Mouse (Mus musculus) liver, adult 10 weeks (tissue): ENCODE data around the gene Gm5862. TPM values are rescaled to one million over a fixed set of nuclear protein-coding genes. Genes with fewer than 3 reads are reported as not detected.

ENCODE experiments used
- polyA plus RNA-seq: library from polyadenylated mRNA; stranded (reverse); fragments of 350-450 nt; fragmentation: Illumina TruSeq; extraction: RNeasy Lipid Tissue Mini Kit (QIAGEN cat#74804); gene quantifications from one replicate; pipeline ENCODE4 v1.2.3, GENCODE M21; 2014; ENCODE audit warnings: low read depth, low replicate concordance

Gene Gm5862
- polyA plus RNA-seq, result not detected

DNA sequence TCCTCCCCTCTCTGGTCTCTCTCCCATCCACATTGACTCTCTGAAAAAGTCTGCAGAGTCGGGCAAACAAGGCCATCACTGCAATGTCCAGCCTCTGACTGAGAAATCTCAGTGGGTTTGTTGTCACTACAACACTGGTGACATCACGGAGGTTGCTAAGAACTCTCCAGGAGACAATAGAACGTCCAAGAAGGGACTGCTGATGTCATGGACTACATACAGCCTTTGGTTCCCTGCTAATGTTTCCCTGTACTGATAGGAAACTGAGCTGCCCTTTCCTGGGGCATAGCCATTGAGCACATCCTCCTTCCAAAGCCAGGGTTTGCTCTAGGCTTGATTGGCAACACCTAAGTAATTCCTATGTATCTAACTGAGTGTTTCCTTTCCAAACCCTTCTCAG lies at the start of gene Gm5862:
TSS of gene Gm5862 (minus strand) at position 101 of the 400 bp plus-strand sequence.

DNA sequence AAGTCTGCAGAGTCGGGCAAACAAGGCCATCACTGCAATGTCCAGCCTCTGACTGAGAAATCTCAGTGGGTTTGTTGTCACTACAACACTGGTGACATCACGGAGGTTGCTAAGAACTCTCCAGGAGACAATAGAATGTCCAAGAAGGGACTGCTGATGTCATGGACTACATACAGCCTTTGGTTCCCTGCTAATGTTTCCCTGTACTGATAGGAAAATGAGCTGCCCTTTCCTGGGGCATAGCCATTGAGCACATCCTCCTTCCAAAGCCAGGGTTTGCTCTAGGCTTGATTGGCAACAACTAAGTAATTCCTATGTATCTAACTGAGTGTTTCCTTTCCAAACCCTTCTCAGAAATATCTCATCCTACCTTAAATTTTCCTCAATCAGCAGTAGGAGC lies 35.8 kb upstream of the Gm5862 start, which contains the start of gene Gm7347:
TSS of gene Gm7347 (minus strand) at position 101 of the 400 bp plus-strand sequence.

DNA sequence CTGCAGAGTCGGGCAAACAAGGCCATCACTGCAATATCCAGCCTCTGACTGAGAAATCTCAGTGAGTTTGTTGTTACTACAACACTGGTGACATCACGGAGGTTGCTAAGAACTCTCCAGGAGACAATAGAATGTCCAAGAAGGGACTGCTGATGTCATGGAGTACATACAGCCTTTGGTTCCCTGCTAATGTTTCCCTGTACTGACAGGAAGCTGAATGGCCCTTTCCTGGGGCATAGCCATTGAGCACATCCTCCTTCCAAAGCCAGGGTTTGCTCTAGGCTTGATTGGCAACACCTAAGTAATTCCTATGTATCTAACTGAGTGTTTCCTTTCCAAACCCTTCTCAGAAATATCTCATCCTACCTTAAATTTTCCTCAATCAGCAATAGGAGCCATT lies 16.7 kb upstream of the Gm5862 start, which contains the start of gene Speer4a:
TSS of gene Speer4a (minus strand) at position 101 of the 400 bp plus-strand sequence.

DNA sequence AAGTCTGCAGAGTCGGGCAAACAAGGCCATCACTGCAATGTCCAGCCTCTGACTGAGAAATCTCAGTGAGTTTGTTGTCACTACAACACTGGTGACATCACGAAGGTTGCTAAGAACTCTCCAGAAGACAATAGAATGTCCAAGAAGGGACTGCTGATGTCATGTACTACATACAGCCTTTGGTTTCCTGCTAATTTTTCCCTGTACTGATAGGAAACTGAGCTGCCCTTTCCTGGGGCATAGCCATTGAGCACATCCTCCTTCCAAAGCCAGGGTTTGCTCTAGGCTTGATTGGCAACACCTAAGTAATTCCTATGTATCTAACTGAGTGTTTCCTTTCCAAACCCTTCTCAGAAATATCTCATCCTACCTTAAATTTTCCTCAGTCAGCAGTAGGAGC lies 18.0 kb downstream of the Gm5862 start, which contains the start of gene Gm1979:
TSS of gene Gm1979 (minus strand) at position 101 of the 400 bp plus-strand sequence.

DNA sequence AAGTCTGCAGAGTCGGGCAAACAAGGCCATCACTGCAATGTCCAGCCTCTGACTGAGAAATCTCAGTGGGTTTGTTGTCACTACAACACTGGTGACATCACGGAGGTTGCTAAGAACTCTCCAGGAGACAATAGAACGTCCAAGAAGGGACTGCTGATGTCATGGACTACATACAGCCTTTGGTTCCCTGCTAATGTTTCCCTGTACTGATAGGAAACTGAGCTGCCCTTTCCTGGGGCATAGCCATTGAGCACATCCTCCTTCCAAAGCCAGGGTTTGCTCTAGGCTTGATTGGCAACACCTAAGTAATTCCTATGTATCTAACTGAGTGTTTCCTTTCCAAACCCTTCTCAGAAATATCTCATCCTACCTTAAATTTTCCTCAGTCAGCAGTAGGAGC lies 34.2 kb downstream of the Gm5862 start, which contains the start of gene Gm21698:
TSS of gene Gm21698 (minus strand) at position 101 of the 400 bp plus-strand sequence.

DNA sequence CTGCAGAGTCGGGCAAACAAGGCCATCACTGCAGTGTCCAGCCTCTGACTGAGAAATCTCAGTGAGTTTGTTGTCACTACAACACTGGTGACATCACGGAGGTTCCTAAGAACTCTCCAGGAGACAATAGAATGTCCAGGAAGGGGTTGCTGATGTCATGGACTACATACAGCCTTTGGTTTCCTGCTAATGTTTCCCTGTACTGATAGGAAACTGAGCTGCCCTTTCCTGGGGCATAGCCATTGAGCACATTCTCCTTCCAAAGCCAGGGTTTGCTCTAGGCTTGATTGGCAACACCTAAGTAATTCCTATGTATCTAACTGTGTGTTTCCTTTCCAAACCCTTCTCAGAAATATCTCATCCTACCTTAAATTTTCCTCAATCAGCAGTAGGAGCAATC lies 50.2 kb downstream of the Gm5862 start, which contains the start of gene Gm21680:
TSS of gene Gm21680 (minus strand) at position 101 of the 400 bp plus-strand sequence.

Other genes starting within 250 kb of the Gm5862 start
- gene Gm21663, start 80.5 kb downstream of the Gm5862 start, polyA plus RNA-seq, result not detected
- not detected for gene Gm21671, start 68.5 kb downstream of the Gm5862 start, polyA plus RNA-seq
- not detected for gene Gm21680, start 50.3 kb downstream of the Gm5862 start, polyA plus RNA-seq
- gene Gm21698, start 34.3 kb downstream of the Gm5862 start, polyA plus RNA-seq, result not detected
- not detected for gene Gm1979, start 18.1 kb downstream of the Gm5862 start, polyA plus RNA-seq
- gene Speer4a, start 16.6 kb upstream of the Gm5862 start, polyA plus RNA-seq, result not detected
- not detected for gene Gm7347, start 35.7 kb upstream of the Gm5862 start, polyA plus RNA-seq
- gene Gm10471, start 66.4 kb upstream of the Gm5862 start, polyA plus RNA-seq, result not detected
- not detected for gene 5031410I06Rik, start 82.4 kb upstream of the Gm5862 start, polyA plus RNA-seq
- gene Gm10220, start 98.5 kb upstream of the Gm5862 start, polyA plus RNA-seq, result not detected
- not detected for gene Gm7361, start 234.8 kb upstream of the Gm5862 start, polyA plus RNA-seq